Mouse (Mus musculus) layer of hippocampus, adult 9-10 months (tissue): ENCODE results near the gene Car3.
"Not testable (repeated sequence)": the region's sequence is repeated elsewhere in the genome, so short reads cannot be mapped to it uniquely, and the experiment has no call there.

Experiments
- DNase-seq: peaks from one replicate; pipeline ENCODE4 v3.0.0; 2022; ENCODE audit warnings: low spot score

Gene Car3

DNA sequence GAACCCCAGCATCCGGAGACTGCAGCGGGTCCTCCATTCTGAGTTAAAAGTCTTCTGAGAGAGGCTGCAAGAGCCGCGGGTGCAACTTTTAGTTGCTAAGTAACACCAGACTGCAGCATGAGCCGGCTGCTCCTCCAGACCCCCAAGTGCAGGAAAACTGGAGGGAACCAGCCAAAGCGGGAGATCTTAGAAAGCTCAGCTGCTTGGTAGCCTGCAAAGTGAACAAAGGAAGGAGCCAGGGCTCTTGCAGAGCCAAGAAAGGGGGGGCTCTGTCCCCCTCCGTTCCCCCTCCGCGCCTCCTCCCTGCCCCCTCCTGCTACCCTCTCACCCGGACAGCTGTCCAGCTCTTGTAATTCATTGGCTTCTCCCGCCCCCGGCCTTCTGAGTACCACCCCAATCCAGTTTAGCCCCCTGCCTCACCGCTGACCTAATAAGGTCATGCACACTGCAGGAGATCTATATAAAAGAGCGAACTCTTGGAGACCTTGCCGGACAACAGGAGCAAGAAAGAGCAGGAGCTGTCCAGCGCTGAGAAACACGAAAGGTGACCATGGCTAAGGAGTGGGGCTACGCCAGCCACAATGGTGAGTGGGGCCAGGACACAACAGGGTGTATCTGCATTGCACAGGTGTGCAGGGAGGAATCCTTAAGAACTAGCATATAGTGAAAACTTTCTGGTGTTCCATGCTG lies at the start of gene Car3:
TSS of gene Car3 (plus strand) at position 491 of the 690 bp plus-strand sequence.
- DNase-seq = no peak

DNA sequence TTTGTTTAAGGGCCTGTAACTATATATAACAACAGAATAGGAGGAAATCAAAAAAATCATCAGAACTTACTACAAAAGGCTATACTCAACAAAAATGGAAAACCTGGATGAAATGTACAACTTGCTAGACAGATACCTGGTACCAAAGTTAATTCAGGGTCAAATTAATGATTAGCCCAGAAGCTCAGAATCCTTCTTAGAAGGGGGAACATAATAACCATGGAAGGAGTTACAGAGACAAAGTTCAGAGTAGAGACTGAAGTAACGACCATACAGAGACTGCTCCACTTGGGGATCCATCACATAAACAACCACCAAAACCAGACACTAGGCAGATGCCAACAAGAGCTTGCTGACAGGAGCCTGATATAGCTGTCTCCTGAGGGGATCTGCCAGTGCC lies 47.9 kb upstream of the Car3 start:
- not testable (repeated sequence) for DNase-seq

DNA sequence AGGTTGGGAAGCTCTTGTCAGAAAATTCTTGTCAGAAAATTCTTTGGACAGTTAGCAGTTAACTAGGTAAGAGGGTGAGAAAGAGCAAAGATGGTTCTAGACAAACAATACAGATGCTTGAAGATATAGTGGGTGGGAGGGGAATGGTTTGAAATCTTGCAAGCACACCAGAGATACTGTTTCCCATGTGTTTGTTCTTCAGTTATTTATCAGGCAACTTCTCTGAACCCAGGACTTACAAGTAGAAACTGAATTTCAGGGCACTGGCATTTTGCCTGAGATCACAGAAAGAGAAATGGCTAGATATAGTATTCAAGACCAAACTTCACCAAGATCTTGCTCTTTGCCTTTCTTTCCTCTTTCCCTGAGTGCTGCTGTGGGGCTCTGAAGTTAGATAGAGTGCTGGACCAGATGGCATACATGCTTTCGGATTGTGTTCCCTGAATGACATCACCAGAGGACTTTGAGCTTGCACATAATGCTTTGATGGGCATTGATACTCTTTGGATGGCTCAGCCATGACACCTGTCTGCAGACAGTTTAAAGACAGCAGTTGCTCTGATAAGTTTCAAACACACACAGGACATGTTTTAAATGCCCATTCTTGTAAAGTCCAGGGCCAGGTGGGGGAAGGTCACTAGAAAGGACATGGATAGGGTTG lies 43.3 kb upstream of the Car3 start:
- DNase-seq = no peak

DNA sequence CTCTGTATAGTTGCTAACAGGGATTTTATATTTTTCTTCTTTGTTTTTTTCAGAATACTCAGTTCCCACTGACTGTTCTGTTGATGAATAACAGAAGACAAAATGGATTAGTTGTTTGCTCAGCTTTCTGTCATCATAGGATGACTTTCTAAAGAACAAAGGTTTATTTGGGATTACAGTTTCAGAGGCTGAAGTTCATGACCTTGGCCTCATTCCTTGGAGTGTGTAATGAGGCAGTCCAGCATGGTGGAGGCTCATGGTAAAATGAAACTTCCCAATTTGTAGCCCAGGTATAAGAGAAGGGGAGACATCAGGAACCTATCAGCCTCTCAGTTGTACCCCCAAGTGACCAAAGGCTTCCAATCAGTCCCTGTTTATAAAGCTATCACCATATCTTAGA lies 34.4 kb upstream of the Car3 start:
- no peak for DNase-seq

GRCm38 (mm10) chr3:14831219-14831835 lies 32.0 kb upstream of the Car3 start:
- no peak for DNase-seq

- DNase-seq = no peak
These were observed 30.5 kb upstream of the Car3 start for GRCm38 (mm10) chr3:14832766-14833165.

DNA sequence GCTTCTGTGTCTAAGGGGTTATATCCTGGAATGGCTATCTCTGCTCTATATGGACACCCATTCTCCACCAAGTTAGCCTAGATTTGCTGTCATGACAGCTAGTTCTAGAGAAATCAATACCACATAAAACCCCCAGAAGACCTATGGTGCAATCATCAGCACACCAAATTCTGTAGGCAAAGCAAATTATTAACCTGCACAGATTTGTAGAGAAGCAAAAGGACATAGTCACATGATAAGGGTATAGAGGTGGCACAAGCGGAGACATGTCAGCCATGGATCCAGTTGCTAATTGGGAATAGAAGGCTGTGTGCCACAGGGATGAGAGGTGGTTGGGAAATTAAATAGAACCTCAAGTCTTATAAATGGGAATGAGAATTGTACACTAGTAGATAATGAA lies 24.4 kb upstream of the Car3 start:
- DNase-seq = no peak

DNA sequence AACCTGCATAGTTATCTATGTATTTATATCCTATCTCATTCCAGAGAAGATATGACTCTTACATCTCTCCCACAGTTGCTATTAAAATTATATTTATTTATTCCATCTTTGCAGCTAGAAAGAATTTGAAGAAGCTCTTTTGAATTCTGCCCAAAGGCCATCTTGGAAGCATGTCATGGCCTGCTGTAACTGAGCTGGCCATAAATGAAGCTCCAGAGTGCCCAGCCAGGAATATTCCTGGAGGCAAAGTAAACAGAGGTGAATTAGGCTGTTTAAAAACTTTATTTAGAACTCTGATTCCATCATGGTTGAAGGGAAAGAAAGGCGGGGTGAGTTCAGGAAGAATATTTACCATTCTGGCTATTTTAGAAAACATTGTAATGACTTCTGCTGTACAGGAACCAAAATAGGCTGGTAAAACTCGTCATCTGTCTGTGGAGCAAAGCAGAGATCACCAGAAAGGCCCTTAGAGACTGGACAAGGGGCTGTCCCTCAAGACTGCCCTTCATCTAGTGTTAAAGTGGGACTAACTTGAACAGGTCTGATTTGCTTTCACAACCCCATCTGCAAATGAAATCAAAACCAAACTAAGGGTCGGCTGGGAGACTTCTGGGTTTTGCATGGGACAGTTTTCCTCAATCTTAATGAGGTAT lies 23.7 kb upstream of the Car3 start:
- DNase-seq = no peak

GRCm38 (mm10) chr3:14848587-14849254 lies 14.6 kb upstream of the Car3 start:
- DNase-seq = no peak

DNA sequence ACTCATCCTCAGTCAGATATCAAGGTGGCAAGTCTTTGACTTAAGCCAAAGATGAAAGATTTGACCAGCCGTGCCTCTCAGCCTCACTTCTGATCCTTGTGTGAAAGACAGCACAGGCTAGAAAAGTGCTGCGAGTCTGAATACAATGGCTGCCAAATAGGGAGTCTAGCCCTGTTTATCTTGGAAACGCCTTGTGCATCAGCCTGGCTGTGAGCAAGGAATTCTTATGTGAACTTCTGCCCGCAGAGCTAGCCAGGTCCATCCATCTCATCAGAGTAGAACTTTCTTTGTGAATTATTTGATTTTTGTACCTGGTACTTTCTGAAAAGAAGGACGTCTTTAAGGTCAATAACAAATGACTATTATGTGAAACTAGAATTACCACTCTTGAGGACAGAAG lies 9.3 kb upstream of the Car3 start:
- DNase-seq = no peak

GRCm38 (mm10) chr3:14854446-14854845 lies 8.9 kb upstream of the Car3 start:
- no peak for DNase-seq

- DNase-seq = no peak
These were observed 5.4 kb upstream of the Car3 start for GRCm38 (mm10) chr3:14857874-14858273.

DNA sequence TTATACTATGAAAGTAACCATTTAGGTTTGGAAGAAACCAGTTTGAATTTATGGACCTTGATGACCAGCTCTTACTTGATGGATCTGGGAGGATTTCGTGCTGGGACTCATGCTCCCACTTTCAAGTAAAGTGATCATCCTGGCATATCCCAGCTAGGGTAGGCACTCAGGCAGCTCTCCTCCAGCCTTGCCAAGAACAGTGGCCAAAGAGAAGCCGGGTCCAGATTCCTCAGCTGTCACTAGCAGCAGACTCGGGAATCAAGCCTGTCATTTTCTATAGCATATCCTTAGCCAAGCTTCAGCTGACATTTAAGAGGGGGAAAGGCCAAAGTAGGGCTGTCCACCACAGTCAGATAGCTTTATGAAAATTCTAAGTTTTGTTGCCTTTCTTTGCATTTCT lies 3.0 kb upstream of the Car3 start:
- no peak for DNase-seq

- no peak for DNase-seq
These were observed 2.1 kb upstream of the Car3 start for GRCm38 (mm10) chr3:14861165-14861564.

DNA sequence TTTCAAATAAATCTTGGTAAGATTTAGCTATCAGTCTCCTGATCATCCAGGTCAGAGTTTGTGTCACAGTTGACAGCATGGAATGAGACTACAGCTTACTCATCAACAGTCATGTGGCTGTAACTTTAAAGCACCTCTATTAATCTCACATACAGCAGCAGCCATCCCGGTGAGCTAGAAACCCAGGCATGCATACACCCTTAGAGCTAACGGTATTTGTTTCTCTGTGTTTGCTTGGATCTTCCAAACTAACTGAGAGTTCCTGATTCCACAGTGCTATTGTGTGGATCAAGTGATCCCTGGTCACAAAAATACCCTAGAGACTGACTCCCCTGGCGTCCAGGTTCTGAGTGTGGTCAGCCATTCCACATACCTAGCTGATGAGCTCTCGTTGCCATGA lies 1.5 kb upstream of the Car3 start:
- no peak for DNase-seq

DNA sequence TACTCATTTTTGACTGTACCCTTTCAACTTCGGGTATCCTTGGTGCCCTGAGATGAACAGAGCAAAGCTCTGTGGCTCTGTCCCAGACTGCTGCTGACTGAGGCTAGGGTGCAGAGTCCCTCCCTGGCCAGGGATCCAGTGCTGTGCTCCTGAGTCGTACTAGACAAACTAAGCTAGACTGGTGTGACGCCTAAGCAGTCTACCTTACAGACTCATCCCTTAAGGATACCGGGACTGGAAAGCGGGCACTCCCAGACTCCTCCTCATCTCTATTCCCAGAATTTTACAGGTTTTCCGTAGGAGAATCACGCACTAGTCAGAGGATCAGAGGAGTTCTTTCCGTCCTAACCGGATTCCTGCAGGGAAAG lies 674 bp upstream of the Car3 start:
- DNase-seq = no peak

GRCm38 (mm10) chr3:14863922-14864321 lies 610 bp downstream of the Car3 start:
- no peak for DNase-seq

DNA sequence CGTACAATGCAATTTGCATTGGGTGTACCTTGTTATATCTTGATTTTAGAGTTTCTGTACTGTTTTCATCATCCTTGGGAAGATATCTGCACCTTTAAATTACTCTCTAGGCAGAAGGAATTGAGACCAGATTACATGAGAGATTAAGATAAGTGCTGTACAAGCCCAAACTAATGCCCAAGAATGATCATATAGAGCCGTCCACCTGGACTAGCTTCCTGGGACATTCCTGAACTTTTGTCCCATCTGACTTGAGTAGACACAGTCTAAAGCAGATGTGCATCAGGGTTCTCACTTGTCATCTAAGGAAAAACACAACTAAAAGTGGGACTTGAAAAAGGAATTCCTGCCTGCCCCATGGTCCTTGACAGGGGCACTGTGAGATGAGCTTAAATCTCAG lies 2.6 kb downstream of the Car3 start:
- no peak for DNase-seq

DNA sequence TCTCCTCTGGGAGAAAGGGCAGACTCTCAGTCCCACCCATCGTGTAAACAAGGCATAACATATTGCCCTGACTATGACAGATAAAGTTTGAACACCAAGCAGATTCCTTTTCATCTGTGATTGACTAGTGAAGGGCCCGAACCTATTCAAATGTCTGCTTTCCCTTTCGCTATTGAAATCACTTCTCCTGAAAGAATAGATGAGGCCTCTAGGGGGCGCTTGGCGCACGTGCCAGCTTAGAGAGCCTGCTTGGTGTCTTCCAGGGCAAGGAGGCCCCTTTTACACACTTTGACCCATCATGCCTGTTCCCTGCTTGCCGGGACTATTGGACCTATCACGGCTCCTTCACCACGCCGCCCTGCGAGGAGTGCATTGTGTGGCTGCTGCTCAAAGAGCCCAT lies 6.5 kb downstream of the Car3 start:
- no peak for DNase-seq

DNA sequence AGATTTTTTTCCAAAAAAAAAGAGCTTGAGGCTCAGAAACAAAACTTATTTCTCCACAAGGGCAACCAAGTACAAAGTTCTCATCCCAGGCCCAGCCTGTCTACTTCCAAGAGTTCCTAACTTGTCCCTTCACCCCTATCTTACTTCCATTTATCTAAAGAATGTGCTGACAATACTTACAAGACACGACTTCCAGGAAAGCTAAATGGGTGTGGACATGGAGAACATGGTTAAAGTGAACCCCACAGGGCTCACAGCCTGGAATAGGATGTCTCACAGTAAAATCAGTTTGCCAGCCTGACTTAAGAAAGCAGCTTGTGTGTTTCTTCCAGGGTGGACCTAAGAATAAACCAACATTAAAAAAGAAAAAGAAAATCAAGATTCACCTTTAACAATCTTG lies 7.2 kb downstream of the Car3 start:
- DNase-seq = no peak

DNA sequence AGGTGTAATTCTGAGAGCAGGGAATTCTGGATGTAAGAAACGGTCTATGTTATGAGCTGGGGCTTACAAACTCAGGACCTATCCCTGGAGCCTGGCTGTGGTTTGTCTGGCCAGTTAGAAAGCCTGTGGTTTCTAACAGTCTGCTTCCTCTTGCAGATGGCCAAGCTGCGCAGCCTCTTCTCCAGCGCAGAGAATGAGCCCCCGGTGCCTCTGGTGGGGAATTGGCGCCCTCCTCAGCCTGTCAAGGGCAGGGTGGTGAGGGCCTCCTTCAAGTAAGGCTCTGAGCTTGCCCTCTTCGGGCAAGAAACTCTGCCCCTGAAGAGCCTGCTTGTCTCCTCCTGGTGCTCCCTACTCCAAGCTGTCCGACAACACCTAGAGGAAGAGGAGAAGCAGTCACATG lies 8.1 kb downstream of the Car3 start:
- DNase-seq = no peak

- DNase-seq = peak; percentile 81
These were observed 11.2 kb downstream of the Car3 start for GRCm38 (mm10) chr3:14874402-14875040.
